ENCODE assay signal across 19 mouse cellular contexts in genomic region chr19:46715016-46715415, GRCm38 (mm10). TPM values are rescaled to one million over a fixed set of nuclear protein-coding genes. Genes with fewer than 3 reads are reported as not detected.
DNase-seq lines count a peak whose midpoint lies in the region; ATAC-seq lines count a peak whose summit lies in the region.
"Had no signal": no experiment of that assay in that cellular context is flagged by ENCODE, and none has a peak within 500 bp of the region (broad histone marks: within the 10 kb centered on the region; RNA-seq: fewer than 3 reads in every experiment).

No protein-coding gene starts in this region.

- DNase-seq in adrenal gland, adult 8-10 months, result peak; percentile 66
- DNase-seq in adrenal gland, adult 18-20 months (ENCODE audit: low spot score in 2 of 2), result no peak
- DNase-seq in adrenal gland, postnatal 14 days, result peak; percentile 69
- DNase-seq in adrenal gland, postnatal 4 days (ENCODE audit: low spot score in 2 of 2), result no peak
- DNase-seq in adrenal gland, postnatal 36 days, result peak; percentile 49 to 51
- peak; percentile 52 for DNase-seq in yolk sac, embryonic 10.5 days (ENCODE audit: low spot score)
- DNase-seq: cerebellum, adult 11 months; cerebellum, adult 18-20 months; cerebellum, adult 8-10 months; cerebellum, adult 9-11 months; cerebellum, postnatal 14 days; cerebellum, postnatal 36 days; embryo, embryonic 11 days had no signal

- ATAC-seq in cerebellum, adult (ENCODE audit: insufficient number of reproducible peaks, low FRiP score, low TSS enrichment), result no peak
- ATAC-seq: forebrain, embryonic 14.5 days; forebrain, embryonic 16.5 days had no signal

RNA-seq across cellular contexts. Expression of gene As3mt, which starts 7.8 kb away (rescaled TPM):
- total RNA-seq in adrenal gland, adult 8-10 months (2022), result 100 to 1,000 TPM; 111 to 133 (median 121) TPM
- total RNA-seq in adrenal gland, adult 18-20 months (2021), result 10 to 100 TPM; 90.0 to 92.7 TPM
- 58.7 and 68.2 TPM in 2 replicates for total RNA-seq in adrenal gland, postnatal 14 days (2021)
- total RNA-seq in adrenal gland, postnatal 4 days (2021), result 10 to 100 TPM; 64.6 to 73.2 TPM
- total RNA-seq in adrenal gland, postnatal 36 days (2021), result 100 to 1,000 TPM in 1 of 2 experiments, 10 to 100 TPM in 1; 93.6 to 101 TPM

RNA-seq across cellular contexts. Expression of gene Borcs7, which starts 25.3 kb away (rescaled TPM):
- 10 to 100 TPM; 14.9 to 18.6 (median 17.1) TPM for total RNA-seq in adrenal gland, adult 8-10 months (2022)
- total RNA-seq in adrenal gland, adult 18-20 months (2021), result 10 to 100 TPM; 11.4 to 13.4 TPM
- 15.2 and 15.8 TPM in 2 replicates for total RNA-seq in adrenal gland, postnatal 14 days (2021)
- 10 to 100 TPM; 16.2 to 20.9 TPM for total RNA-seq in adrenal gland, postnatal 4 days (2021)
- 10 to 100 TPM; 14.4 to 16.8 TPM for total RNA-seq in adrenal gland, postnatal 36 days (2021)

RNA-seq across cellular contexts. Expression of gene Cyp17a1, which starts 42.0 kb away (rescaled TPM):
- total RNA-seq in adrenal gland, adult 8-10 months (2022), result 1 to 10 TPM; 1.7 to 3.9 (median 3.1) TPM
- total RNA-seq in adrenal gland, adult 18-20 months (2021), result 1 to 10 TPM; 2.1 to 4.8 TPM
- 10.6 and 12.0 TPM in 2 replicates for total RNA-seq in adrenal gland, postnatal 14 days (2021)
- 1 to 10 TPM; 1.1 to 1.4 TPM for total RNA-seq in adrenal gland, postnatal 4 days (2021)
- total RNA-seq in adrenal gland, postnatal 36 days (2021), result 10 to 100 TPM in 1 of 2 experiments, 1 to 10 TPM in 1; 1.9 to 10.5 TPM
- total RNA-seq: common myeloid progenitor, adult 5-6 weeks; ES-E14; MEL had no signal

RNA-seq across cellular contexts. Expression of gene Cnnm2, which starts 46.4 kb away (rescaled TPM):
- 10 to 100 TPM; 27.6 to 45.6 (median 37.6) TPM for total RNA-seq in adrenal gland, adult 8-10 months (2022)
- 10 to 100 TPM; 34.8 to 50.8 TPM for total RNA-seq in adrenal gland, adult 18-20 months (2021)
- 27.8 and 31.7 TPM in 2 replicates for total RNA-seq in adrenal gland, postnatal 14 days (2021)
- total RNA-seq in adrenal gland, postnatal 4 days (2021), result 10 to 100 TPM; 13.9 to 15.0 TPM
- 10 to 100 TPM; 23.7 to 39.4 TPM for total RNA-seq in adrenal gland, postnatal 36 days (2021)

Comparison
In these comparisons a context has a peak if more than half of its experiments do, and no peak if none do; other contexts are left out.
1. DNase-seq: peak in adrenal gland, adult 8-10 months (single experiment), adrenal gland, postnatal 14 days (single experiment), adrenal gland, postnatal 36 days (2 of 2) and yolk sac, embryonic 10.5 days (single experiment); none in adrenal gland, adult 18-20 months (0 of 2) and adrenal gland, postnatal 4 days (0 of 2).